Mouse (Mus musculus) limb, embryonic 12.5 days (tissue): Measurements from ENCODE around the gene D1Ertd622e. TPM values are rescaled to one million over a fixed set of nuclear protein-coding genes. Genes with fewer than 3 reads are reported as not detected.

Experiments used
- ATAC-seq: fragments of 200-750 bp; cut with Nextera tagmentation; 2 replicates; pipeline ENCODE4 v1.8.0; 2017; ENCODE audit warnings: low read depth, moderate TSS enrichment; ENCODE audit not compliant: insufficient number of reproducible peaks, insufficient read depth, low FRiP score, low TSS enrichment
- H3K27ac ChIP-seq: fragments of 300-500 bp; sonication (generic); 2 replicates; pipeline ENCODE4 v1.5.1; 2016; ENCODE audit warnings: mild to moderate bottlenecking, moderate library complexity
- H3K27me3 ChIP-seq: fragments of 300-500 bp; sonication (generic); 2 replicates; pipeline ENCODE4 v1.6.1; 2016; ENCODE audit warnings: mild to moderate bottlenecking, moderate library complexity
- H3K36me3 ChIP-seq: fragments of 300-500 bp; sonication (generic); 2 replicates; pipeline ENCODE4 v1.6.1; 2016; ENCODE audit warnings: mild to moderate bottlenecking, moderate library complexity
- H3K4me1 ChIP-seq: fragments of 300-500 bp; sonication (generic); replicated peaks from 2 replicates; pipeline ENCODE4 v1.6.1; 2016
- H3K4me2 ChIP-seq: fragments of 300-500 bp; sonication (generic); 2 replicates; pipeline ENCODE4 v1.6.1; 2016; ENCODE audit warnings: mild to moderate bottlenecking, moderate library complexity
- H3K4me3 ChIP-seq: fragments of 300-500 bp; sonication (generic); replicated peaks from 2 replicates; pipeline ENCODE4 v1.5.1; 2016; ENCODE audit warnings: mild to moderate bottlenecking
- H3K9ac ChIP-seq: fragments of 300-500 bp; sonication (generic); replicated peaks from 2 replicates; pipeline ENCODE4 v1.6.1; 2016; ENCODE audit warnings: mild to moderate bottlenecking, moderate library complexity
- H3K9me3 ChIP-seq: fragments of 300-500 bp; sonication (generic); 2 replicates; pipeline ENCODE4 v1.6.1; 2016; ENCODE audit warnings: mild to moderate bottlenecking, moderate library complexity
- WGBS: fragments of 180-500 bp; shearing (Covaris S2); methylation state at CpG from one replicate; pipeline ENCODE4 v1.1.7; 2016; 5-methylcytosine and 5-hydroxymethylcytosine counted together
- polyA plus RNA-seq: library from polyadenylated mRNA; unstranded; fragments of >200 nt; fragmentation: Nextera tagmentation; extraction: Ambion mirVana; gene quantifications from 2 replicates; pipeline ENCODE4 v1.2.1, GENCODE M21; 2016

D1Ertd622e gene
- polyA plus RNA-seq, 1 experiment from 2014 or later, result 13.2 TPM

- Histone ChIP-seq H3K27me3 (no peaks in the 10 kb centered on the region), H3K9me3 (no peaks in the 10 kb centered on the region), H3K4me1 (no peaks in the 10 kb centered on the region), H3K36me3 (no peaks in the 10 kb centered on the region), H3K4me3 (no peak overlapping the region), H3K4me2 (no peak overlapping the region), H3K27ac (no peak overlapping the region), H3K9ac (no peak overlapping the region)
- 85% methylated on average over 2 of the region's 2 CpGs for WGBS
- no peak for ATAC-seq
These were observed 84.5 kb downstream of the D1Ertd622e start for GRCm38 (mm10) chr1:97577062-97578024.

GRCm38 (mm10) chr1:97576576-97576975 lies 85.3 kb downstream of the D1Ertd622e start:
- Histone ChIP-seq H3K4me1 (no peaks in the 10 kb centered on the region), H3K9me3 (no peaks in the 10 kb centered on the region), H3K27me3 (no peaks in the 10 kb centered on the region), H3K4me2 (no peak overlapping the region), H3K9ac (no peak overlapping the region), H3K36me3 (no peaks in the 10 kb centered on the region), H3K4me3 (no peak overlapping the region), H3K27ac (no peak overlapping the region)
- WGBS, result 92% methylated on average over 3 of the region's 3 CpGs
- ATAC-seq, result no peak

- H3K4me2 ChIP-seq, result no peak overlapping the region
- H3K4me1 ChIP-seq, result no peaks in the 10 kb centered on the region
- H3K9me3 ChIP-seq, result no peaks in the 10 kb centered on the region
- H3K27ac ChIP-seq, result no peak overlapping the region
- H3K4me3 ChIP-seq, result no peak overlapping the region
- H3K36me3 ChIP-seq, result no peaks in the 10 kb centered on the region
- ATAC-seq, result no peak
- no peaks in the 10 kb centered on the region for H3K27me3 ChIP-seq
- H3K9ac ChIP-seq, result no peak overlapping the region
- 82% methylated on average over 9 of the region's 9 CpGs for WGBS
These were observed 91.1 kb downstream of the D1Ertd622e start for GRCm38 (mm10) chr1:97570814-97571213.

GRCm38 (mm10) chr1:97567956-97568355 lies 93.9 kb downstream of the D1Ertd622e start:
- no peaks in the 10 kb centered on the region for H3K36me3 ChIP-seq
- no peak overlapping the region for H3K27ac ChIP-seq
- ATAC-seq, result no peak

GRCm38 (mm10) chr1:97564641-97565040 lies 97.2 kb downstream of the D1Ertd622e start:
- H3K4me2 ChIP-seq, result no peak overlapping the region
- H3K27ac ChIP-seq, result no peak overlapping the region
- 77% methylated on average over 1 of the region's 1 CpGs for WGBS
- no peaks in the 10 kb centered on the region for H3K9me3 ChIP-seq
- H3K9ac ChIP-seq, result no peak overlapping the region
- H3K4me1 ChIP-seq, result no peaks in the 10 kb centered on the region
- H3K36me3 ChIP-seq, result no peaks in the 10 kb centered on the region
- no peaks in the 10 kb centered on the region for H3K27me3 ChIP-seq
- H3K4me3 ChIP-seq, result no peak overlapping the region
- no peak for ATAC-seq

More at GRCm38 (mm10) chr1:97567956-97568355, 93.9 kb downstream of the D1Ertd622e start:
- H3K4me3 ChIP-seq, result no peak overlapping the region
- H3K9me3 ChIP-seq, result no peaks in the 10 kb centered on the region
- no peak overlapping the region for H3K4me2 ChIP-seq
- no peak overlapping the region for H3K9ac ChIP-seq
- 88% methylated on average over 4 of the region's 4 CpGs for WGBS
- H3K27me3 ChIP-seq, result no peaks in the 10 kb centered on the region
- H3K4me1 ChIP-seq, result no peaks in the 10 kb centered on the region

- no peak for ATAC-seq
- 88% methylated on average over 3 of the region's 3 CpGs for WGBS
These were observed 99.0 kb downstream of the D1Ertd622e start for GRCm38 (mm10) chr1:97562867-97563266.

More at GRCm38 (mm10) chr1:97562867-97563266, 99.0 kb downstream of the D1Ertd622e start:
- no peak overlapping the region for H3K27ac ChIP-seq
- no peaks in the 10 kb centered on the region for H3K9me3 ChIP-seq
- H3K9ac ChIP-seq, result no peak overlapping the region
- no peaks in the 10 kb centered on the region for H3K27me3 ChIP-seq
- H3K4me1 ChIP-seq, result no peaks in the 10 kb centered on the region
- H3K4me3 ChIP-seq, result no peak overlapping the region
- no peak overlapping the region for H3K4me2 ChIP-seq
- H3K36me3 ChIP-seq, result no peaks in the 10 kb centered on the region

Other genes with a start within 250 kb of the D1Ertd622e start
- gene Gin1, start 108.1 kb upstream of the D1Ertd622e start, polyA plus RNA-seq, result 15.4 and 20.3 TPM in 2 replicates
- gene Ppip5k2, start 108.3 kb upstream of the D1Ertd622e start, polyA plus RNA-seq, result 48.1 and 50.8 TPM in 2 replicates